Comparison of ENCODE assay signal across 8 mouse cellular contexts in genomic region chr4:139643972-139644371, GRCm38 (mm10). TPM values are rescaled to one million over a fixed set of nuclear protein-coding genes. Genes with fewer than 3 reads are reported as not detected.
DNase-seq lines count a peak whose midpoint lies in the region; ATAC-seq lines count a peak whose summit lies in the region.
"Had no signal": no experiment of that assay in that cellular context is flagged by ENCODE, and none has a peak within 500 bp of the region (broad histone marks: within the 10 kb centered on the region; RNA-seq: fewer than 3 reads in every experiment).

No protein-coding gene starts in this region.

- H3K9ac ChIP-seq in forebrain, embryonic 14.5 days (ENCODE audit: low read length) = no peak overlapping the region
- no peak overlapping the region for H3K9ac ChIP-seq in hindbrain, embryonic 13.5 days
- no peak overlapping the region for H3K9ac ChIP-seq in midbrain, embryonic 14.5 days (replicated peaks; ENCODE audit: low read length)

- intact Hi-C loops in left cerebral cortex, postnatal 10 days (cut with DNase I) = loop anchor here (1.0 to 2.0 kb wide), 2 partner anchors 27 to 214 kb away; no protein-coding TSS in a partner anchor

- H3K27ac ChIP-seq in forebrain, embryonic 14.5 days (ENCODE audit: low read depth, low read length) = no peak overlapping the region
- H3K27ac ChIP-seq in hindbrain, embryonic 13.5 days = no peak overlapping the region
- no peak overlapping the region for H3K27ac ChIP-seq in midbrain, embryonic 14.5 days (replicated peaks; ENCODE audit: low read depth, low read length)

- peaks cover 8% of the 10 kb centered on the region; the same call in 1 of the 2 replicates for H3K4me1 ChIP-seq in forebrain, embryonic 14.5 days (ENCODE audit: control insufficient read depth, insufficient read depth, low read length)
- H3K4me1 ChIP-seq in hindbrain, embryonic 13.5 days (replicated peaks) = peaks cover 43% of the 10 kb centered on the region
- peaks cover 22% of the 10 kb centered on the region; the same call in 1 of the 2 replicates for H3K4me1 ChIP-seq in midbrain, embryonic 14.5 days (ENCODE audit: control insufficient read depth, insufficient read depth, low read length)

- no peak overlapping the region for H3K4me2 ChIP-seq in forebrain, embryonic 14.5 days (ENCODE audit: low read length)
- H3K4me2 ChIP-seq in hindbrain, embryonic 13.5 days = no peak overlapping the region
- H3K4me2 ChIP-seq in midbrain, embryonic 14.5 days (ENCODE audit: low read length) = no peak overlapping the region

- 21% methylated on average over 9 of the region's 9 CpGs for WGBS in forebrain, embryonic 14.5 days
- 16% methylated on average over 9 of the region's 9 CpGs for WGBS in hindbrain, embryonic 13.5 days
- 22% methylated on average over 9 of the region's 9 CpGs for WGBS in midbrain, embryonic 14.5 days

- peak; percentile 47; the same call in 1 of the 2 replicates for ATAC-seq in cerebellum, adult (ENCODE audit: insufficient number of reproducible peaks, low FRiP score, low TSS enrichment)
- ATAC-seq in forebrain, embryonic 14.5 days = peak; percentile 65; the same call in 1 of the 2 replicates
- ATAC-seq in hindbrain, embryonic 13.5 days (ENCODE audit: low FRiP score) = peak; percentile 37; the same call in 1 of the 2 replicates
- ATAC-seq in midbrain, embryonic 14.5 days (ENCODE audit: low FRiP score, low TSS enrichment) = no peak

- H3K36me3 ChIP-seq in forebrain, embryonic 14.5 days (ENCODE audit: control insufficient read depth, insufficient read depth, low read length) = peaks cover 20% of the 10 kb centered on the region
- peaks cover 43% of the 10 kb centered on the region for H3K36me3 ChIP-seq in hindbrain, embryonic 13.5 days
- peaks cover 14% of the 10 kb centered on the region for H3K36me3 ChIP-seq in midbrain, embryonic 14.5 days (ENCODE audit: control insufficient read depth, insufficient read depth, low read length)

- no peaks in the 10 kb centered on the region for H3K27me3 ChIP-seq in forebrain, embryonic 14.5 days (replicated peaks; ENCODE audit: control insufficient read depth, insufficient read depth, low read length)
- H3K27me3 ChIP-seq in hindbrain, embryonic 13.5 days = peaks cover 34% of the 10 kb centered on the region
- H3K27me3 ChIP-seq in midbrain, embryonic 14.5 days (ENCODE audit: control insufficient read depth, insufficient read depth, low read length) = peaks cover 11% of the 10 kb centered on the region; the same call in 1 of the 2 replicates

- DNase-seq in R1 (ENCODE audit: low read depth, low spot score) = peak; percentile 73
- DNase-seq in forebrain, embryonic 14.5 days (ENCODE audit: low spot score) = peak; percentile 84
- peak; percentile 72 to 80 for DNase-seq in left cerebral cortex, postnatal 10 days (ENCODE audit: extremely low spot score in 1 of 2, low spot score in 2 of 2)
- DNase-seq in midbrain, embryonic 14.5 days = peak; percentile 92
- DNase-seq in spleen, postnatal 10 days (ENCODE audit: low spot score in 2 of 2) = peak; percentile 72 to 83

- H3K9me3 ChIP-seq in forebrain, embryonic 14.5 days (replicated peaks; ENCODE audit: control insufficient read depth, low read length) = no peaks in the 10 kb centered on the region
- H3K9me3 ChIP-seq in hindbrain, embryonic 13.5 days = no peaks in the 10 kb centered on the region
- no peaks in the 10 kb centered on the region for H3K9me3 ChIP-seq in midbrain, embryonic 14.5 days (ENCODE audit: control insufficient read depth, low read length)

- H3K4me3 ChIP-seq in forebrain, embryonic 14.5 days (ENCODE audit: low read depth, low read length) = no peak overlapping the region
- no peak overlapping the region for H3K4me3 ChIP-seq in hindbrain, embryonic 13.5 days
- no peak overlapping the region for H3K4me3 ChIP-seq in midbrain, embryonic 14.5 days (replicated peaks; ENCODE audit: low read depth, low read length)

RNA-seq across cellular contexts. Expression of gene Tas1r2, which starts 9.4 kb away (rescaled TPM):
- not detected in 2 replicates for polyA plus RNA-seq in forebrain, embryonic 14.5 days (2014; fragmentation: Nextera tagmentation; extraction: Ambion mirVana)
- polyA plus RNA-seq in hindbrain, embryonic 13.5 days (2015; fragmentation: Nextera tagmentation; extraction: Ambion mirVana) = not detected in 2 replicates
- total RNA-seq in left cerebral cortex, postnatal 10 days (2021) = not detected
- not detected in 2 replicates for polyA plus RNA-seq in midbrain, embryonic 14.5 days (2014; fragmentation: Nextera tagmentation; extraction: Ambion mirVana)
- polyA plus RNA-seq: liver, embryonic 16.5 days had no signal

RNA-seq across cellular contexts. Expression of gene Aldh4a1, which starts 21.3 kb away (rescaled TPM):
- 18.6 and 21.6 TPM in 2 replicates for polyA plus RNA-seq in forebrain, embryonic 14.5 days (2014; fragmentation: Nextera tagmentation; extraction: Ambion mirVana)
- 21.8 and 22.2 TPM in 2 replicates for polyA plus RNA-seq in hindbrain, embryonic 13.5 days (2015; fragmentation: Nextera tagmentation; extraction: Ambion mirVana)
- 10 to 100 TPM; 18.4 to 19.1 TPM for total RNA-seq in left cerebral cortex, postnatal 10 days (2021)
- 14.1 and 15.2 TPM in 2 replicates for polyA plus RNA-seq in midbrain, embryonic 14.5 days (2014; fragmentation: Nextera tagmentation; extraction: Ambion mirVana)

RNA-seq across cellular contexts. Expression of gene Gm21969, which starts 41.0 kb away (rescaled TPM):
- polyA plus RNA-seq in forebrain, embryonic 14.5 days (2014; fragmentation: Nextera tagmentation; extraction: Ambion mirVana) = not detected in 2 replicates
- not detected in 2 replicates for polyA plus RNA-seq in hindbrain, embryonic 13.5 days (2015; fragmentation: Nextera tagmentation; extraction: Ambion mirVana)
- total RNA-seq in left cerebral cortex, postnatal 10 days (2021) = not detected
- polyA plus RNA-seq in midbrain, embryonic 14.5 days (2014; fragmentation: Nextera tagmentation; extraction: Ambion mirVana) = not detected in 2 replicates
